Mouse (Mus musculus): ENCODE measurements at regions not wholly inside any gene's neighbourhood (a gene's known extent, or its start where the extent isn't known, plus 50 kb on each side); places are given as distances from the start of the nearest gene placed in this dataset.

- no peak for DNase-seq (ENCODE audit: low spot score in 2 of 2)
Measured at GRCm38 (mm10) chr9:117967080-117967479, 73.2 kb upstream of the Azi2 start.

GRCm38 (mm10) chr9:117966326-117966989, 73.8 kb upstream of the Azi2 start:
- DNase-seq (ENCODE audit: low spot score in 2 of 2): peak; percentile 26 to 44

DNA sequence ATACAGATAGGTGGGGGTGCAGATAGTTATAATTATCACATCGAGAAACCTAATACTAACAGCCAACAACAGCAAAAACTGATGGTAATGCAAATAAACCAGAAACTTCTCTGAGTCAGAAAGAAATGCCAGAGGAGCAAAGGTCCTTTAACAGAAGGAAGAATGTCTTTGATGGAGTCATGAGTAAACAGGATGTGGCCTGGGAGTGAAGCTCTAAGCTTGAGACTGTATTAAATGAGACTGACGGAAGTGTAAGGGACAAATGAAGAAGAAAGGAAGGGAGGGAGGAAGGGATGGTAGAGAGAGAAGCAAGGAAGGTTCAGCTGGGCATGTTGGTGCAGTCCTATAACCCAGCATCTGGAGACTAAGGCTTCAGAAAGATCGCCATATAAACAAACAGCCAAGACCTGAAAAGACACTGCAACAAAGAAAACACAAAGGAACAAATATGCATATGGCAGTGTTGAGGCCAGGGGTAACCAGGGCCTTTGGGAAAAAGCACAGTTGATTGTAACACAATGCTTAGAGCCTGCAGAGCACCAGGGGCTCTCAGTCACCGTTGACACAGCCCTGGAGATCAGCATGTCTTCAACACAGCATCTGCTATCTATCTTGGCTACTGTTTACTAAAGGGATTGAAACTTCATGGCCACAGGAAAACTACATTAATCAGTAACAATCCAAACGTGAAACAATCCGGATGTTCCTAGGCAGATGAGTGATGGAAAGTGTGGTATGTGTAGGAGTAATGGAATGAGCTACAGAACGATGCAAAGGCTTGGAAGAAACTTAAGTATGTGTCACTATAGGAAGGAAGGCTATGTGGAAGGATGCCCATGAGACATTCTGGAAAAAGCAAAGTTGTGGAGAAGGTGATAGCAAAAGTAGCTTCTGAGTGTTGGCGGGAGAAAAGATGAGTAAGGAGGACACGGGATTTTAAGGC, 77.9 kb upstream of the Azi2 start:
- no peak for DNase-seq (ENCODE audit: low spot score in 2 of 2)

DNA sequence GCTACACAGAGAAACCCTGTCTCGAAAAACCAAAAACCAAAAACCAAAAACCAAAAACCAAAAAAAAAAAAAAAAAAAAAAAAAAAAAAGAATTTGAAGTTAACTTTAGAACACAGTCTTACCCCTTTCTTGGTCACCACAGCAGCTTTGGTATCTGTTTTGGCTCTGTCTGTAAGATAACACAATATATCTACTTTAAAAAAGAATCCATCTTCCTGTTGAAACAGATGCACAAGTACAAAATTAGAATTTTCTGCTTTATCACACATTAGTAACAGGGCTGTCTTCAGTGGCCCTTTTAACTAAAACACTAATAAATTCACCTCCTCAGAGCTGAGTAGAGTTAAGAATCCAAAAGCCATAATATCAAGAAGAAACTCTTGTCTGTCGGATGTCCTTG, 80.5 kb upstream of the Azi2 start:
- no peak for DNase-seq (ENCODE audit: low spot score in 2 of 2)

DNA sequence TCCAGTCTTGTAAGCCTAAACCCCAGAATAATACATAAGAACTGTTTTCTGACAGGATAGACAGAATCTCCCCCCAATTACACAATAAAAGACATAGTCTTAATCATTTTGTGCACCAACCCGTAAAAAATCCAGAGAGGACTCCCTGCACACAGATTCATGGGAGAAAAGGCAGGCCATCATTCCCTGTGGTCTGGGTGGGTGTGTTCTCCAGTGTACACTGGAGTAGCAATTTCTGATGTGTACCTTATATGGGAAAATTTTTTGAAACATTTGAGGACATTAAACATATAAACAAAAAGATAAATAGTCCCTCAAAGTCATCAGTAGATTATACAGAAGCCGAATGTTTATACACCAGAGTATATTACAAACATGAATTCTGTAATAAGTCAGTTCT, 83.1 kb upstream of the Azi2 start:
- no peak for DNase-seq (ENCODE audit: low spot score in 2 of 2)

GRCm38 (mm10) chr9:117956691-117957090, 83.6 kb upstream of the Azi2 start:
- DNase-seq (ENCODE audit: low spot score in 2 of 2): no peak

DNA sequence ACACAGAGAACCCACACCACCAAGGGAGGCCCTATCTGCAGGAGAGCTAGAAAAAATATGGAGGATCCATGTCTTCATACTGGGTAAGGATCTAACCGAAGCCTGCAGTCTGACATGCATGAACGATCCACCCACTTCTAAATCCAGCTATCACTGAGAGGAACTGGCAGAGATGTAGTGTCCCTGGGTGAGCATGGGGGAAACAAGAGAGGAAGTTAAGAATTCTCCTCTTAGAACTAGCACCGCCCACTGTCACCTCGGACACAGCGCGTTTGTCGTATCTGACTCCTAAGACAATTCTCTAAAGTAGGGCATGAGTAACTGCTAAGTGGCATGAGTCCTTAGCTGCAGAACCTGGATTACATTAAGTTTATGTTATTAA, 112.8 kb upstream of the Azi2 start:
- no peak for DNase-seq (ENCODE audit: low spot score in 2 of 2)

- DNase-seq (ENCODE audit: low spot score in 2 of 2): peak in 1 of 2 experiments; percentile 12
Measured at GRCm38 (mm10) chr9:117926700-117927465, 113.4 kb upstream of the Azi2 start.

DNA sequence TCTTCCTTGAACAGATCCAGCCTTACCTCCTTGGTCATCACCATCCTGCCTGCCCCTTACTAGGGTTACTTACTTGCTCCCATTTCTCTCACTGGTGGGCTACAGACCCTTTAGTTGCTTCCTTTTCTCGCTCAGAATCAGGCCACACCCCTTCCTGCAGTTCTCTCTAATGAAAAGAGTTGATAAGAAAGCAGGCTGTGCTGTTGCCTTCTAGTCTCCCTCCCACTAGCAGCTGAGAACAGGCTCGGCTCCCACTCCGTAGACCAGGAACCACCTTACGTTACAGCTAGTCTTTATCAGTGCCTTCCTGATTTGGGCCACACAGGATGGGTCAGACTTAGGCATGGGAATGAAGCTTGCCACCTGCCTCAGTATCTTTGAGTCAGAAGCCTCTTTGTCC, 117.3 kb upstream of the Azi2 start:
- no peak for DNase-seq (ENCODE audit: low spot score in 2 of 2)

DNA sequence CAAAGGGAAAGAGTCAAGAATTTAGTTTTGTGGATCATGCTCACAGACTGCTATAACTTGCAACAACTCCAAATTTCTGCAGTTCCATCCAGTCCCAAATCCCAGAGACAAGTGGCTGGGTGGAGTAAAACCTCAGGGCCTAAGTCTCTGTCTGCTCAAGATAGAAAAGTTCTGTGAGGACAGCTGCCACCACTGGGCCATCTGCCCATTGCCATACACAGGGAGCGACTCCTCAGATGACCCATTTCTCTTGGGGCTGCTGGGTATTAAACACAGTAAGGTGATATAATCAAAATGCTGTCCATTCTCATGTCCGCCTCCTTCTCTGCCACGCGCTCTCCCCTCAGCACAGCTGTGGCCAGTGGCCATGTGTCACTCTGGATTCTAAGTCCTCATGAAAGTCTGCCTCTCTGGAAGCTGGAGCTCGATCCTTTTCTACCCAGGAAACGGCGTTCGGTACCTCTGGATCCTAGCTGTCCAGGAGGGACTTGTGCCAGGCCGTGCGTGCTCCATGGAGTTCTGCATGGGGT, 132.3 kb upstream of the Azi2 start:
- DNase-seq (ENCODE audit: low spot score in 2 of 2): no peak

DNA sequence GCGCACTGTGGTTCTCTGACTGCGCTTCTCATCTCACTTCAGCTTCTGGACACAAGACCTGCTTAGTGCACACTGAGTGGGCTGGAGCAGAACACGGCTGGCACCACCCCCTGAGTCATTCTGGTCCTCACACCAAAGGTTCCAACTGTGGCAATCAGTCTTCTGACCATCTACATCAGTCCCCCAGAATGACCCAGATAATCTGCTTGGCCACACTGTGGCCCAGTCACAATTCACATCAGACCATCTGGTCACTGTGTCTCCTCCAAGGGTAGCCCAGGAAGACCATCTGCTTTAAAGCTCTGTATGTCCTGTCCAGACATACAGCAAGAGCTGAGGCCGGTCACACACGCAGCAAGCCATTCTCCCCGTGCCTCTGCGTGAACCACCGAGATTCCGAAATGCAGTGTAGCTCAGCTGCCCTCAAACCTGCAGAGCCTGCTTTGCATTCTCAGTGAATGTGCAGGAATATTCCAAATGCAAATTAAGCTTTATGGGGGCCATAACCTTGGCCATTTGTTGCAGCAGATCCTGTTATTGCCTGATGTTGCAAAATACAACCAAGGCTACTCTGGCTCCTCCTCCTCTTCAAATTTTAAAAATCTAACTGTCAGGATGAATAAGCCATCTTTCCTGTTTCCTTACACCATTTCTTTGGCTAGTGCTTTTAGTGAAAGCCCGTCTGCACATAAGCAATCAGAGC, 135.1 kb upstream of the Azi2 start:
- peak in 1 of 2 experiments; percentile 6 for DNase-seq (ENCODE audit: low spot score in 2 of 2)

GRCm38 (mm10) chr9:117904621-117905020, 135.7 kb upstream of the Azi2 start:
- no peak for DNase-seq (ENCODE audit: low spot score in 2 of 2)

DNA sequence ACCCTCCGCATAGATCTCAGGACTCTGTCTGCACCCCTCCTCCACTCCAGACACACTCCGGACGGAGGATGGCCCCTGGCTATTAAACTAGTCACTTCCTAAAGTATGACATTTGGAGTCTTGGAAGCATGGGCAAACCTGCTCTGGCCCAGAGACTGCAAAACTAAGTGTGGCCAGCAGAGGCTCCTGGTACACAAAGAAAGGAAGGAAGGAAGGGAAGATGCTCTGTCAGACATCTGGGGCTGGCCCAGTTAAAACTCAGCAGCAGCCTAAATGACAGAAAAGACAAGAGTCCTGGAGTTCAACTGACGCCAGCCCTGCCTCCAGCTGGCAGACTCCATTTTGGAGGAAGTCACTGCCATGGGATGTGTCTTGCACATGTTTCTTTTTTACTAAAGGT, 137.3 kb upstream of the Azi2 start:
- DNase-seq (ENCODE audit: low spot score in 2 of 2): peak; percentile 47 to 64

DNA sequence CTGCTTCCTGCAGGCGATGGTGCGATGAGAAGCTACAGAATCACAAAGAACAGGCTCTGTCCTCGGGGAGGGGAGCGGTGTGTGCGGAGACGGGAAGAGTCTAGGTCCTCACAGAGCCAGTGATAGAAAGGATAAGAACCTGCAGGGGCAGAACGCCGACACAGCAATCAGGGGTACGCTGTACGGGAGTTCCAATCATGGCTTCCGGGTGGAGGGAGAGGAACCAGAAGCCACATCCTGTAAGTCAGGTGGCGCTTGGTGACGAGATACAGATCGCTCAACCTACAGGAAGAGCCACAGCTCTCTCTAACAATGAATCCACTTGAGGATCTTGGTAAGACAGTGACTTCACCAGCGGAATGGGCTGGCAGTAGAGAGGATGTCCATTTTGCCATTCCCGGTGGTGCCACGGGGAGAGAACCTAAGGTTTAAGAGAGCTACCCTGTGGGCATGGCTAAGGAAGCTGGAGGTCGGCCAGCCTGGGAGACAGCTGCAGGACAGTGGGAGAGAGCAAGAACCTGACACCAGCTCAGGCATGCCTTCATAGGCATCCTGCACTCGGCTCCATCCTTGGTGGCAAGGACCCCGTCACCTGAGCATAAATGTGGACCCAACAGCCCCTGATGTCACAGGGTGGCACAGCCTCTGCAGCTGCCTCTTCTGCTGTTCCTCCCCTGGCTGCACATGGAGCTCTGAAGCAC, 137.9 kb upstream of the Azi2 start:
- no peak for DNase-seq (ENCODE audit: low spot score in 2 of 2)

- DNase-seq (ENCODE audit: low spot score in 2 of 2): no peak
Measured at GRCm38 (mm10) chr9:117900631-117901030, 139.7 kb upstream of the Azi2 start.

GRCm38 (mm10) chr9:117896517-117896916, 143.8 kb upstream of the Azi2 start:
- no peak for DNase-seq (ENCODE audit: low spot score in 2 of 2)

DNA sequence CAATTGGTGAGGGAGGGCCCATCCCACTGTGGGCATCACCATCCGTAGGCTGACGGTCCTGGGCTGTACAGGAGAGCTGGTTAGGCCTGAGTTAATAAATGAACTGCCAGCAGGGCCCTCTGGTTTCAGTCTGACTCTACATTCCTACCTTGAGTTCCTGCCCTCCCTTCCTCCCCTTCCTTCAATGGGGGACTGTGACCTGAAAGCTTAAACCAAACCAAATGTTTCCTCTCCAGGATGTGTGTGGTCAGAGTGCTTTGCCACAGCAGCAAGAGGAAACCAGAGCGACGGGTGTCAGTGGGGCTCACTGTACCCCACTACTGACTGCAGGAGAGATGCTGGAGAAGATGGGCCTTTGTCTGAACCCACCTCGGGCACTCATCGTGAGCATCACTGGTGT, 147.7 kb upstream of the Azi2 start:
- DNase-seq (ENCODE audit: low spot score in 2 of 2): no peak

DNA sequence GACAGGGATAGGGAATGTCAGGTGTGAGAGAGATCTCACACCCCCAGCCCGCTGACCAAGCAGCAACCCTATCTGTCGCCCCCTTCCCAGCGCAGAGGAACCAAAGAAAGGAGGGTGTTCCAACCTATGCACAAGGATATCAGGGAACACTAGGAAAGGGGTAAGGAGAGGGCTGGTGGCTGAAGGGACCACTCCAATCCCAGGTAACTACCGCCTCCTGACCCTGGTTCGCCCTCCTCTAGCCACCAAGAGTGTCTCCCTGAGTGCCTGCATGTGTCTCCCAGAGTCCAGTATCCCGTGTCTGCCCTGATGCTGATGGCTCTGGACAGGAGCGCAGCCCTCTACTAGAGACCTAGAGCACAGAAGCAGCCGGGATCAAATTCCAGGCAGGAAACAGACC, 167.1 kb upstream of the Azi2 start:
- no peak for DNase-seq (ENCODE audit: low spot score in 2 of 2)

DNA sequence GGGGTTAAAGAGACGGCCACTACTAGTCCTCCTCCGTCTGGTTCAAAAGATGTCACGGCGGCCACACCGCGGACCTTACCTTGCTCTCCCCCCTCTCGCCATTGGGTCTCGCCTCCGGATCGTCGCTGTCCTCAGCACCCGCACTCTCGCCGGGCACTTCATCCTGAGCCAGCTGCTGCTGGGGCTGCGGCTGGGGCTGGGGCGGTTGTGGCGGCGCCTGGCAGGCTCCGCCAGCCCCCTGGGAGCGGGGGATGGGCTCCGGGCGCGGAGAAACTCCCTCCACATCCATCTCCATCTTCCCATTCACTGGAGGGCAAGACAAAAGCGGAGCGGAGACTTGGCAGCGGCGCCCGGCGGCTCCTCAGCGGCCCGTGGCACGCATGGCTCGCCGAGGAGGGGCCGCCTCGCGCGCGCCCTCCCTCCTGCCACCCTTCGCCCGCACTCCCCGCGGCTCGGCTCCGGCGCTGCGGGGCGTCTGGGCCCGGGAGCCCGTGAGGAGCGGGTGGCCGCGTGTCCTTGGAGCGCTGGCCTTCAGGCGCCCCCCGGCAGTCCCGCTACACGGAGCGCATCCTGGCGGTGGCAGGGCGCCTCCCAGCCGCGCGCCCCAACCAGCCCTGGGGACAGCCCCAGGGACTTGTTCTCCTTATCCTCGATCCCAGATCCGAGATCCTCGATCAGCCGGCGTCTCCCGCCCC, 167.8 kb upstream of the Azi2 start:
- peak; percentile 18 to 48 for DNase-seq (ENCODE audit: low spot score in 2 of 2)

- no peak for DNase-seq (ENCODE audit: low spot score in 2 of 2)
Measured at GRCm38 (mm10) chr9:117872021-117872386, 168.3 kb upstream of the Azi2 start.
